Comparison of ENCODE assay signal across 16 mouse cellular contexts in the genomic region with DNA sequence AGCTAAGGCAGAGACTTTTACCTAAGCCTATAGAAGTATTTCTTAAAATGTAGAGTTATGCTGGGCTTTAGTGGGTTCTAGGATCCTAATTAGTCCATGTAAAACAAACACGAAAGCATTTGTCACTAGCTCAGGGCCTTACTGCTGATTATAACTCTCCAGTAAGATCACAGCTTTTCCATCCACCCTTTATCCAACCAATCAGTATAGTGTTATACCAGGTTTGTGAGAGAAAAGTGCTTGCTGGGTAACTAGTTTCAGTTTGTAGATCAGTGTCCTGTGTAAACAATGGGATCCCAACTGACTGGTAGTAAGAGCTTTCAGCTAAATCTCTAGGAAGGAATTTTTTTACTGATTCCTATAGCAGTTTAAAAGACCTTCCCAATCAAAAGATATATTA. TPM values are rescaled to one million over a fixed set of nuclear protein-coding genes. Genes with fewer than 3 reads are reported as not detected.
A peak's percentile ranks its signal among the peaks of the same experiment; 100 is the strongest.
DNase-seq lines count a peak whose midpoint lies in the region; ATAC-seq and TF ChIP-seq lines count a peak whose summit lies in the region.
"Had no signal": no experiment of that assay in that cellular context is flagged by ENCODE, and none has a peak within 500 bp of the region (broad histone marks: within the 10 kb centered on the region; RNA-seq: fewer than 3 reads in every experiment).

No protein-coding gene starts in this region.

- H3K4me2 ChIP-seq in forebrain, embryonic 12.5 days = peak overlapping the region; percentile 35
- no peak overlapping the region for H3K4me2 ChIP-seq in lung, postnatal 0 days (replicated peaks; ENCODE audit: low read depth, low read length)
- H3K4me2 ChIP-seq in midbrain, embryonic 12.5 days (replicated peaks) = peak overlapping the region; percentile 42
- peak overlapping the region; percentile 28 for H3K4me2 ChIP-seq in stomach, embryonic 16.5 days (ENCODE audit: low read depth, low read length)
- H3K4me2 ChIP-seq: limb, embryonic 15.5 days had no signal

- no peak for TF ChIP-seq CTCF in lung, postnatal 0 days (IDR thresholded peaks at IDR 0.05)

- no peaks in the 10 kb centered on the region for H3K9me3 ChIP-seq in forebrain, embryonic 12.5 days
- H3K9me3 ChIP-seq in forebrain, embryonic 10.5 days = no peaks in the 10 kb centered on the region
- no peaks in the 10 kb centered on the region for H3K9me3 ChIP-seq in lung, postnatal 0 days (ENCODE audit: low read length)
- H3K9me3 ChIP-seq in midbrain, embryonic 12.5 days = no peaks in the 10 kb centered on the region
- H3K9me3 ChIP-seq in stomach, embryonic 16.5 days (replicated peaks; ENCODE audit: control insufficient read depth, low read length) = no peaks in the 10 kb centered on the region
- H3K9me3 ChIP-seq: limb, embryonic 15.5 days had no signal

- DNase-seq in forebrain, embryonic 10.5 days (ENCODE audit: extremely low spot score, low spot score) = no peak
- no peak for DNase-seq in lung, postnatal 0 days (ENCODE audit: low spot score)
- DNase-seq in lung, postnatal 10 days = no peak
- no peak for DNase-seq in urinary bladder, postnatal 10 days (ENCODE audit: low spot score)
- no peak for DNase-seq in heart, postnatal 25 days (ENCODE audit: low spot score)
- DNase-seq: adrenal gland, adult 8-10 months; gastrocnemius, postnatal 25 days; kidney, postnatal 25 days; right cerebral cortex, adult 18-20 months; thymus, adult 18-20 months had no signal

- intact Hi-C loops in heart, postnatal 25 days (cut with DNase I) = no loop called here

- H3K36me3 ChIP-seq in forebrain, embryonic 12.5 days (replicated peaks) = peaks cover 7% of the 10 kb centered on the region; the same call in 1 of the 2 replicates
- H3K36me3 ChIP-seq in forebrain, embryonic 10.5 days (replicated peaks) = no peaks in the 10 kb centered on the region
- no peaks in the 10 kb centered on the region for H3K36me3 ChIP-seq in lung, postnatal 0 days (ENCODE audit: insufficient read depth, low read length)
- H3K36me3 ChIP-seq in midbrain, embryonic 12.5 days = no peaks in the 10 kb centered on the region
- H3K36me3 ChIP-seq in stomach, embryonic 16.5 days (ENCODE audit: control insufficient read depth, insufficient read depth, low read length) = no peaks in the 10 kb centered on the region
- H3K36me3 ChIP-seq: limb, embryonic 15.5 days had no signal

- WGBS in forebrain, embryonic 12.5 days = 90% methylated on average over 1 of the region's 1 CpGs
- WGBS in forebrain, embryonic 10.5 days = 86% methylated on average over 1 of the region's 1 CpGs
- 87% methylated on average over 1 of the region's 1 CpGs for WGBS in lung, postnatal 0 days
- 80% methylated on average over 1 of the region's 1 CpGs for WGBS in midbrain, embryonic 12.5 days
- WGBS in stomach, embryonic 16.5 days = 78% methylated on average over 1 of the region's 1 CpGs

- H3K27me3 ChIP-seq in forebrain, embryonic 12.5 days = no peaks in the 10 kb centered on the region
- no peaks in the 10 kb centered on the region for H3K27me3 ChIP-seq in forebrain, embryonic 10.5 days (ENCODE audit: poor library complexity, severe bottlenecking)
- no peaks in the 10 kb centered on the region for H3K27me3 ChIP-seq in lung, postnatal 0 days (replicated peaks; ENCODE audit: insufficient read depth, low read length)
- H3K27me3 ChIP-seq in midbrain, embryonic 12.5 days = no peaks in the 10 kb centered on the region
- no peaks in the 10 kb centered on the region for H3K27me3 ChIP-seq in stomach, embryonic 16.5 days (ENCODE audit: control insufficient read depth, insufficient read depth, low read length)
- H3K27me3 ChIP-seq: limb, embryonic 15.5 days had no signal

- ATAC-seq in forebrain, embryonic 12.5 days (ENCODE audit: low FRiP score) = no peak
- ATAC-seq in lung, postnatal 0 days = no peak
- ATAC-seq in midbrain, embryonic 12.5 days (ENCODE audit: low FRiP score, low read depth) = no peak
- ATAC-seq in stomach, embryonic 16.5 days (ENCODE audit: insufficient read depth, low FRiP score) = no peak
- ATAC-seq: inflammation-experienced regulatory T-cells, adult 6 months had no signal

- H3K9ac ChIP-seq in forebrain, embryonic 12.5 days = no peak overlapping the region
- H3K9ac ChIP-seq in lung, postnatal 0 days (replicated peaks; ENCODE audit: low read depth) = no peak overlapping the region
- no peak overlapping the region for H3K9ac ChIP-seq in midbrain, embryonic 12.5 days (replicated peaks)
- H3K9ac ChIP-seq in stomach, embryonic 16.5 days (ENCODE audit: low read length) = no peak overlapping the region
- H3K9ac ChIP-seq: limb, embryonic 15.5 days had no signal

- no peak overlapping the region for H3K4me3 ChIP-seq in forebrain, embryonic 12.5 days (replicated peaks)
- H3K4me3 ChIP-seq in forebrain, embryonic 10.5 days = no peak overlapping the region
- H3K4me3 ChIP-seq in lung, postnatal 0 days (ENCODE audit: low read depth, low read length) = no peak overlapping the region
- H3K4me3 ChIP-seq in midbrain, embryonic 12.5 days = peak overlapping the region; percentile 15
- H3K4me3 ChIP-seq in stomach, embryonic 16.5 days (replicated peaks; ENCODE audit: low read length) = no peak overlapping the region
- H3K4me3 ChIP-seq: limb, embryonic 15.5 days had no signal

- peaks cover 50% of the 10 kb centered on the region for H3K4me1 ChIP-seq in forebrain, embryonic 12.5 days
- peaks cover 50% of the 10 kb centered on the region for H3K4me1 ChIP-seq in forebrain, embryonic 10.5 days
- peaks cover 9% of the 10 kb centered on the region for H3K4me1 ChIP-seq in lung, postnatal 0 days (ENCODE audit: insufficient read depth, low read depth, low read length)
- peaks cover 40% of the 10 kb centered on the region for H3K4me1 ChIP-seq in midbrain, embryonic 12.5 days
- H3K4me1 ChIP-seq in stomach, embryonic 16.5 days (ENCODE audit: control insufficient read depth, insufficient read depth, low read length) = peaks cover 11% of the 10 kb centered on the region

- H3K27ac ChIP-seq in forebrain, embryonic 12.5 days = no peak overlapping the region
- no peak overlapping the region for H3K27ac ChIP-seq in forebrain, embryonic 10.5 days
- H3K27ac ChIP-seq in lung, postnatal 0 days (ENCODE audit: low read length) = 0 out of 2 replicates have a peak overlapping the region, but pooled peaks have one; percentile 26
- H3K27ac ChIP-seq in midbrain, embryonic 12.5 days (replicated peaks) = no peak overlapping the region
- peak overlapping the region; percentile 15; the same call in 1 of the 2 replicates for H3K27ac ChIP-seq in stomach, embryonic 16.5 days (ENCODE audit: low read length)
- H3K27ac ChIP-seq: limb, embryonic 15.5 days; macrophage had no signal

- TF ChIP-seq EP300 in lung, postnatal 0 days (IDR thresholded peaks at IDR 0.05) = no peak

RNA-seq across cellular contexts. Expression of a gene that starts 3.8 kb away (rescaled TPM):
- polyA plus RNA-seq in forebrain, embryonic 12.5 days (2016; fragmentation: Nextera tagmentation; extraction: Ambion mirVana) = 33.2 and 33.6 TPM in 2 replicates
- polyA plus RNA-seq in forebrain, embryonic 10.5 days (2016; fragmentation: Nextera tagmentation; extraction: Ambion mirVana) = 14.2 and 14.5 TPM in 2 replicates
- polyA plus RNA-seq in lung, postnatal 0 days (2015; fragmentation: Nextera tagmentation; extraction: Ambion mirVana) = 10.5 and 11.8 TPM in 2 replicates
- 35.2 and 37.8 TPM in 2 replicates for polyA plus RNA-seq in midbrain, embryonic 12.5 days (2016; fragmentation: Nextera tagmentation; extraction: Ambion mirVana)
- 7.9 and 8.4 TPM in 2 replicates for polyA plus RNA-seq in stomach, embryonic 16.5 days (2015; fragmentation: Nextera tagmentation; extraction: Ambion mirVana)
- 10 to 100 TPM; 12.1 to 12.9 TPM for total RNA-seq in heart, postnatal 25 days (2021)

Comparison
In these comparisons a context has a peak if more than half of its experiments do, and no peak if none do; other contexts are left out.
1. H3K27ac ChIP-seq: peak in lung, postnatal 0 days (single experiment) and stomach, embryonic 16.5 days (single experiment); none in forebrain, embryonic 12.5 days (single experiment), forebrain, embryonic 10.5 days (single experiment) and midbrain, embryonic 12.5 days (single experiment).